15 mouse cellular contexts compared by ENCODE assay signal in genomic region chr2:85238068-85238667, GRCm38 (mm10). TPM values are rescaled to one million over a fixed set of nuclear protein-coding genes. Genes with fewer than 3 reads are reported as not detected.
DNase-seq lines count a peak whose midpoint lies in the region; ATAC-seq and TF ChIP-seq lines count a peak whose summit lies in the region.
"Had no signal": no experiment of that assay in that cellular context is flagged by ENCODE, and none has a peak within 500 bp of the region (broad histone marks: within the 10 kb centered on the region; RNA-seq: fewer than 3 reads in every experiment).

No protein-coding gene starts in this region.

- H3K4me3 ChIP-seq in lung, adult 2 months (replicated peaks; ENCODE audit: extremely low read depth, low read depth, low read length), result no peak overlapping the region
- no peak overlapping the region for H3K4me3 ChIP-seq in heart, embryonic 12.5 days
- H3K4me3 ChIP-seq in lung, postnatal 0 days (ENCODE audit: low read depth, low read length), result no peak overlapping the region
- H3K4me3 ChIP-seq: limb, embryonic 12.5 days; midbrain, embryonic 15.5 days had no signal

- H3K27me3 ChIP-seq in heart, embryonic 12.5 days (replicated peaks), result no peaks in the 10 kb centered on the region
- no peaks in the 10 kb centered on the region for H3K27me3 ChIP-seq in lung, postnatal 0 days (replicated peaks; ENCODE audit: insufficient read depth, low read length)
- H3K27me3 ChIP-seq: limb, embryonic 12.5 days; midbrain, embryonic 15.5 days had no signal

- no peaks in the 10 kb centered on the region for H3K9me3 ChIP-seq in heart, embryonic 12.5 days (replicated peaks)
- H3K9me3 ChIP-seq in lung, postnatal 0 days (ENCODE audit: low read length), result no peaks in the 10 kb centered on the region
- H3K9me3 ChIP-seq: limb, embryonic 12.5 days; midbrain, embryonic 15.5 days had no signal

- H3K4me1 ChIP-seq in lung, adult 2 months (ENCODE audit: control insufficient read depth, insufficient read depth, low read length), result no peaks in the 10 kb centered on the region; the same call in 1 of the 2 replicates
- peaks cover 21% of the 10 kb centered on the region for H3K4me1 ChIP-seq in heart, embryonic 12.5 days (replicated peaks)
- no peaks in the 10 kb centered on the region for H3K4me1 ChIP-seq in lung, postnatal 0 days (ENCODE audit: insufficient read depth, low read depth, low read length)
- H3K4me1 ChIP-seq: limb, embryonic 12.5 days; midbrain, embryonic 15.5 days had no signal

- 35% methylated on average over 4 of the region's 4 CpGs for WGBS in lung, adult 2 months
- WGBS in heart, embryonic 12.5 days, result 24% methylated on average over 4 of the region's 4 CpGs
- 30% methylated on average over 4 of the region's 4 CpGs for WGBS in lung, postnatal 0 days

- no peak overlapping the region for H3K9ac ChIP-seq in heart, embryonic 12.5 days
- H3K9ac ChIP-seq in lung, postnatal 0 days (replicated peaks; ENCODE audit: low read depth), result no peak overlapping the region
- H3K9ac ChIP-seq: limb, embryonic 12.5 days; midbrain, embryonic 15.5 days had no signal

- H3K4me2 ChIP-seq in heart, embryonic 12.5 days, result no peak overlapping the region
- no peak overlapping the region for H3K4me2 ChIP-seq in lung, postnatal 0 days (replicated peaks; ENCODE audit: low read depth, low read length)
- H3K4me2 ChIP-seq: limb, embryonic 12.5 days; midbrain, embryonic 15.5 days had no signal

- peak; percentile 35 for DNase-seq in gastrocnemius, postnatal 25 days
- DNase-seq in gastrocnemius, postnatal 14 days, result no peak
- peak; percentile 14 to 27 for DNase-seq in lung, adult 18-20 months
- DNase-seq in lung, adult 2 months, result no peak
- no peak for DNase-seq in lung, postnatal 0 days (ENCODE audit: low spot score)
- DNase-seq in adrenal gland, adult 18-20 months (ENCODE audit: low spot score in 2 of 2), result no peak
- no peak for DNase-seq in urinary bladder, adult 2 months (ENCODE audit: low spot score)
- DNase-seq: cerebellum, adult 18-20 months; right cerebral cortex, adult 18-20 months had no signal

- TF ChIP-seq POLR2A in lung, adult 2 months (IDR thresholded peaks at IDR 0.05; ENCODE audit: borderline replicate concordance, extremely low read depth, low read depth, low read length), result no peak

- no peak for TF ChIP-seq CTCF in lung, adult 2 months (IDR thresholded peaks at IDR 0.05; ENCODE audit: insufficient read depth, low read length)
- no peak for TF ChIP-seq CTCF in lung, postnatal 0 days (IDR thresholded peaks at IDR 0.05)

- 0 out of 2 replicates have a peak, but pooled peaks have one; percentile 27 for TF ChIP-seq EP300 in lung, postnatal 0 days (IDR thresholded peaks at IDR 0.05)

- intact Hi-C loops in gastrocnemius, postnatal 14 days (cut with DNase I; ENCODE audit: low total_unique reads), result no loop called here

- peak overlapping the region; percentile 62 for H3K27ac ChIP-seq in heart, embryonic 12.5 days (ENCODE audit: poor library complexity, severe bottlenecking)
- no peak overlapping the region for H3K27ac ChIP-seq in lung, postnatal 0 days (ENCODE audit: low read length)
- H3K27ac ChIP-seq: limb, embryonic 12.5 days; midbrain, embryonic 15.5 days had no signal

- peak; percentile 58; the same call in 1 of the 2 replicates for ATAC-seq in heart, embryonic 12.5 days (ENCODE audit: insufficient number of reproducible peaks, low FRiP score)
- peak; percentile 26; the same call in 1 of the 2 replicates for ATAC-seq in lung, postnatal 0 days
- ATAC-seq: intestine, embryonic 16.5 days; midbrain, embryonic 15.5 days had no signal

- H3K36me3 ChIP-seq in heart, embryonic 12.5 days, result no peaks in the 10 kb centered on the region
- no peaks in the 10 kb centered on the region for H3K36me3 ChIP-seq in lung, postnatal 0 days (ENCODE audit: insufficient read depth, low read length)
- H3K36me3 ChIP-seq: limb, embryonic 12.5 days; midbrain, embryonic 15.5 days had no signal

RNA-seq across cellular contexts. Expression of gene Lrrc55, which starts 41.2 kb away (rescaled TPM):
- total RNA-seq in gastrocnemius, postnatal 25 days (2021), result 1 to 10 TPM in 1 of 2 experiments, under 1 TPM in 1; 0.59 to 1.8 TPM
- total RNA-seq in gastrocnemius, postnatal 14 days (2021), result 1 to 10 TPM; 3.9 to 7.3 TPM
- polyA plus RNA-seq in lung, adult 2 months (2012; rRNA removed), result 0.14 and 0.21 TPM in 2 replicates
- polyA plus RNA-seq in heart, embryonic 12.5 days (2016; fragmentation: Nextera tagmentation; extraction: Ambion mirVana), result 0.18 and 0.22 TPM in 2 replicates
- 0.10 and 0.25 TPM in 2 replicates for polyA plus RNA-seq in lung, postnatal 0 days (2015; fragmentation: Nextera tagmentation; extraction: Ambion mirVana)
- 10 to 100 TPM; 17.0 to 20.0 TPM for total RNA-seq in adrenal gland, adult 18-20 months (2021)
- polyA plus RNA-seq in urinary bladder, adult 2 months (2012; rRNA removed), result 4.3 and 5.1 TPM in 2 replicates
- total RNA-seq: granulocyte monocyte progenitor cell, adult 5-6 weeks; MEL had no signal

Comparison
In these comparisons a context has a peak if more than half of its experiments do, and no peak if none do; other contexts are left out.
1. DNase-seq: peak in gastrocnemius, postnatal 25 days (single experiment) and lung, adult 18-20 months (2 of 2); none in gastrocnemius, postnatal 14 days (single experiment), lung, adult 2 months (single experiment), lung, postnatal 0 days (single experiment), adrenal gland, adult 18-20 months (0 of 2) and urinary bladder, adult 2 months (single experiment).